Mouse (Mus musculus) inflammation-experienced regulatory T-cells (primary cell): Measurements from ENCODE around the gene Alg12. TPM values are rescaled to one million over a fixed set of nuclear protein-coding genes. Genes with fewer than 3 reads are reported as not detected.

ENCODE experiments used
- polyA plus RNA-seq, 2 experiments: library from polyadenylated mRNA; unstranded; fragments of 100-300 nt; shearing (Covaris generic); gene quantifications; one replicate each; pipeline ENCODE4 v1.2.1; 2017

Alg12 gene
- 10 to 100 TPM in 1 of 2 experiments, 1 to 10 TPM in 1; 6.7 to 16.3 TPM for polyA plus RNA-seq

GRCm38 (mm10) chr15:88819026-88819905, at the start of gene Alg12, which contains the start of gene Creld2:
Alg12 (minus strand) TSS chr15:88819318.
Creld2 (plus strand) TSS chr15:88819646.

DNA sequence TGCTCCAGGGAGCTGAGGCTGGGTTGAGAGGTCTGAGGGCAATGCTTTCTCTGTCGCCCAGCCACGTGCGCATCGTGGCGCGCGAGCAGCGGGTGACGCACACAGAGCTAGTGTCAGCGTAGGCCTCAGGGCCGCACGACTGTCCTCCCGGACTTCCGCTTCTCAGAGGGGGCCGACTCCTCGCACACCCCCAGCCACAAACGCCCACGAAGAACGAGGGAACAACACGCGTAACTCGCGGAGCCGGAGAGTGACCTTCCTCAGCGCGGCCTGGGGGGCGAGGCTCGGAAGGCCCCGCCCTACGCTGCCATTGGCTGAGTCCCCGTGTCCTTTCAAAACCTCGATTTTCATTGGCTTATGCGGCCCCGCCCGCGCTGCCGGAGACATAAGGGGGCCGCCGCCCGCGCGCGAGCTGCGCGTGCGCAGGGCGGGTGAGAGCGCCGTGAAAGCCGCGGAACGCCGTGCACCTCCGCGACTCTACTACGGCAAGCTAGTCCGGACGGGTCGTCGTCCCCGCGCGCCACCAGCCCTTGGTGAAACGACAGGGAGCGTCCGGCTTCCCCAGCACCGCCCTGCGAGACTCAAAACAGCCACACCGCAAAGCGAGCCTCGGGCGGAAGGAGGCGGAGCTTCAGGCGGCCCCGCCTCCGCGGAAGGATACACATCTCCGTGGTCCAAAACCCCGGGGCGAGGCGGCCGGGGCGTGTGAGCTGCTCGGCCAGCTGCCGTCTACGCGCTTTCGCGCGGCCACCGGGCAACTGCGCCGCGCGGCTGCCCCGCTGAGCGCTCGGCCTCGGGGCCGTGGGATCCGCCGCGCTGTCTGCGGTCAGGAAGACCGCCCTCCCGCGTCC, 42.9 kb upstream of the Alg12 start, which contains the start of gene Pim3:
Pim3 (plus strand) TSS at position 415 of the 851 bp plus-strand sequence.

Other genes starting within 250 kb of the Alg12 start
- gene Zdhhc25, start 219.0 kb downstream of the Alg12 start, polyA plus RNA-seq = 1 to 10 TPM in 1 of 2 experiments, under 1 TPM in 1; 0.11 to 1.2 TPM
- gene Brd1, start 85.1 kb downstream of the Alg12 start, polyA plus RNA-seq = 10 to 100 TPM; 50.8 to 66.2 TPM
- 1 to 10 TPM; 5.4 to 6.4 TPM for gene Zbed4, start 67.7 kb downstream of the Alg12 start, polyA plus RNA-seq
- gene Creld2, start 328 bp upstream of the Alg12 start, polyA plus RNA-seq = 10 to 100 TPM; 55.1 to 56.0 TPM
- gene Pim3, start 42.9 kb upstream of the Alg12 start, polyA plus RNA-seq = 10 to 100 TPM; 29.1 to 35.7 TPM
- gene Ttll8, start 135.1 kb upstream of the Alg12 start, polyA plus RNA-seq = not detected
- under 1 TPM in 1 of 2 experiments, not detected in 1; 0.18 TPM for gene Mlc1, start 159.7 kb upstream of the Alg12 start, polyA plus RNA-seq
- under 1 TPM; 0.13 to 0.84 TPM for gene Mov10l1, start 163.6 kb upstream of the Alg12 start, polyA plus RNA-seq
- gene Panx2, start 240.4 kb upstream of the Alg12 start, polyA plus RNA-seq = 1 to 10 TPM in 1 of 2 experiments, under 1 TPM in 1; 0.88 to 1.2 TPM